Mouse (Mus musculus): ENCODE measurements around the gene Helt. TPM values are rescaled to one million over a fixed set of nuclear protein-coding genes. Genes with fewer than 3 reads are reported as not detected.

Gene Helt
- polyA plus RNA-seq, 1 experiment = 4.7 TPM

DNA sequence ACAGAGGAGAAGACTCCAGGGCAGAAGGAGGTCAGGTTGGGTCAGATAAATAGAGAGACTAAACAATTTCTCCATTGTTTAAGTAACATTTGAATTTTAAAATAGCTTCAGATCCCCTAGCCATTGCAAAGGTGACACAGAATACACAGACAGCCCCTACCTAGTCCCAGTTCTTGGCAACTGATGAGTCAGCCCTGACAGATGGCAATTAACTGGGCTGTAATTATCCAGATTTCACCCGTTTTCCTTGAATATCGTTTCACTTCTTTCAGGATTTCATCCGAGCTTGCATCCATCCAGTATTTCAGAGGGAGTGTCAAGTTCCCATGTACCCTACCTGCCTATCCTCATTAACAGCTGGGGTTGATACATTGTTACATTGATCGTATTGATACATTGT is 34.9 kb upstream of the Helt start:
- Histone ChIP-seq H3K4me1 (ENCODE audit: control insufficient read depth, insufficient read depth, low read length) (no peaks in the 10 kb centered on the region), H3K27ac (ENCODE audit: control insufficient read depth, insufficient read depth, low read depth, low read length) (no peak overlapping the region), H3K4me3 (ENCODE audit: control insufficient read depth, low read depth, low read length) (no peak overlapping the region), H3K27me3 (ENCODE audit: control insufficient read depth, insufficient read depth, low read length) (no peaks in the 10 kb centered on the region), H3K36me3 (ENCODE audit: control insufficient read depth, insufficient read depth, low read length) (no peaks in the 10 kb centered on the region)
- TF ChIP-seq POLR2A (IDR thresholded peaks at IDR 0.05; ENCODE audit: control insufficient read depth, low read depth, low read length) (no peak), CTCF (IDR thresholded peaks at IDR 0.05; ENCODE audit: control insufficient read depth, insufficient read depth, insufficient replicate concordance, low read depth, low read length) (no peak)

DNA sequence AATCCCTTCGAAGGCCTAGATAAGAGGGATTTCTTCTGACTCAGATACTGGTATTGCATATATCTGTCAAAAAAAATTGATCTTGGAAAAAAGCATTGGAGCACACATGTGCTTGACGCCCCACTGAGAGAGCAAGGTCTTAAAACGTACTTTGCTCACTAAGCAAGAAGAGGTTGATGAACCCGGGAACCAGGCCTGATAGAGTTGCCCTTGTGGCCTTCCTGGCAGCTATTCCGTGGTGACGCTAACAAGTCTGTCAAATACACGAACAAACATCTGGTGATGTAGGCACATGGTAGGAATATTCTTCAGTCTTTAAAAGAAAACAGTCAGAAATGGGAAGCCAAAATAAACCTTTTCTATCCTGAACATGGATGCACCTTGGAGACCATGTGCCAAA is 32.8 kb upstream of the Helt start:
- TF ChIP-seq POLR2A (IDR thresholded peaks at IDR 0.05; ENCODE audit: control insufficient read depth, low read depth, low read length) = no peak
- TF ChIP-seq CTCF (IDR thresholded peaks at IDR 0.05; ENCODE audit: control insufficient read depth, insufficient read depth, insufficient replicate concordance, low read depth, low read length) = no peak
- no peaks in the 10 kb centered on the region for H3K36me3 ChIP-seq (ENCODE audit: control insufficient read depth, insufficient read depth, low read length)
- H3K27ac ChIP-seq (ENCODE audit: control insufficient read depth, insufficient read depth, low read depth, low read length) = no peak overlapping the region
- H3K4me3 ChIP-seq (ENCODE audit: control insufficient read depth, low read depth, low read length) = no peak overlapping the region
- no peaks in the 10 kb centered on the region for H3K4me1 ChIP-seq (ENCODE audit: control insufficient read depth, insufficient read depth, low read length)
- no peaks in the 10 kb centered on the region for H3K27me3 ChIP-seq (ENCODE audit: control insufficient read depth, insufficient read depth, low read length)

DNA sequence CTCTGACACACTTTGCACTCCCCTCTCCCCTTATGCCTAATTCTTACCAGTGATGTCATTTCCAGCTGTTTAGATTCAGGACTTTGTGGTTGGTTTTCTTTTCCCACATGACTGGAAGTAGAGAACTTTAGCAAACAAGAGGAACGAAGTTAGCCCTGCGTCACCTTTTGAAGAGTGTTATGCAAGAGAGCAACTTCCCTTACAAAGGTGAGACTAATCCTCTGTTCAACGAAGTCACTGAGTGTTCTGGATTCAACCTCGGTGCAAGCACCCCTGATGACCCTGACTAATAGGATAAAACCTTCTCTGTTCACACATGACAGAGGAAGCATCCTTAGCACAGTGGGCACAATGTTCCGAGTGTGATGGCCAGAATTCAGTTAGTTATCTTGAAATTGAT is 32.2 kb upstream of the Helt start:
- Histone ChIP-seq H3K27me3 (ENCODE audit: control insufficient read depth, insufficient read depth, low read length) (no peaks in the 10 kb centered on the region), H3K36me3 (ENCODE audit: control insufficient read depth, insufficient read depth, low read length) (no peaks in the 10 kb centered on the region), H3K27ac (ENCODE audit: control insufficient read depth, insufficient read depth, low read depth, low read length) (no peak overlapping the region), H3K4me1 (ENCODE audit: control insufficient read depth, insufficient read depth, low read length) (no peaks in the 10 kb centered on the region), H3K4me3 (ENCODE audit: control insufficient read depth, low read depth, low read length) (no peak overlapping the region)
- no peak for TF ChIP-seq CTCF (IDR thresholded peaks at IDR 0.05; ENCODE audit: control insufficient read depth, insufficient read depth, insufficient replicate concordance, low read depth, low read length)
- no peak for TF ChIP-seq POLR2A (IDR thresholded peaks at IDR 0.05; ENCODE audit: control insufficient read depth, low read depth, low read length)

DNA sequence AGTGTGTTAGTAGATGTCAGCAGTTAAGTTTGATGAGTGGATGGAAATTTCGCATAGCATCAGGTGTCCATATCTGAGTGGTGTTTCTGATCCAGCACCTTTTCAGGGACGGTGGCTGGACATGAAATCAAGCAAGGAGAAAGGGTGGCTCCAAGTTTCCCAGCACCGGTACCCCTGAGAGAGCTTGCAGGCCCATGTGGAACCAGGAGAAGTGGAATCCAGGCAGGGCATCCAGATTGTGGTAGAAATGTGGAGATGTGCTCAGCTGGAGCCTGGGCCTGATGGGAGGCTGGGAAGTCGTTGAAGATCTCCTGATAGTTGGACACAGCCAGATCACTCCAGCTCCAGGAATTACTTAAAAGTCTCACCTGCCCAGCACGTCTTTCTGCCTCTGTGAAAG is 30.2 kb upstream of the Helt start:
- Histone ChIP-seq H3K27ac (ENCODE audit: control insufficient read depth, insufficient read depth, low read depth, low read length) (no peak overlapping the region), H3K27me3 (ENCODE audit: control insufficient read depth, insufficient read depth, low read length) (no peaks in the 10 kb centered on the region), H3K4me3 (ENCODE audit: control insufficient read depth, low read depth, low read length) (no peak overlapping the region), H3K4me1 (ENCODE audit: control insufficient read depth, insufficient read depth, low read length) (no peaks in the 10 kb centered on the region), H3K36me3 (ENCODE audit: control insufficient read depth, insufficient read depth, low read length) (no peaks in the 10 kb centered on the region)
- TF ChIP-seq CTCF (IDR thresholded peaks at IDR 0.05; ENCODE audit: control insufficient read depth, insufficient read depth, insufficient replicate concordance, low read depth, low read length) = no peak
- no peak for TF ChIP-seq POLR2A (IDR thresholded peaks at IDR 0.05; ENCODE audit: control insufficient read depth, low read depth, low read length)

DNA sequence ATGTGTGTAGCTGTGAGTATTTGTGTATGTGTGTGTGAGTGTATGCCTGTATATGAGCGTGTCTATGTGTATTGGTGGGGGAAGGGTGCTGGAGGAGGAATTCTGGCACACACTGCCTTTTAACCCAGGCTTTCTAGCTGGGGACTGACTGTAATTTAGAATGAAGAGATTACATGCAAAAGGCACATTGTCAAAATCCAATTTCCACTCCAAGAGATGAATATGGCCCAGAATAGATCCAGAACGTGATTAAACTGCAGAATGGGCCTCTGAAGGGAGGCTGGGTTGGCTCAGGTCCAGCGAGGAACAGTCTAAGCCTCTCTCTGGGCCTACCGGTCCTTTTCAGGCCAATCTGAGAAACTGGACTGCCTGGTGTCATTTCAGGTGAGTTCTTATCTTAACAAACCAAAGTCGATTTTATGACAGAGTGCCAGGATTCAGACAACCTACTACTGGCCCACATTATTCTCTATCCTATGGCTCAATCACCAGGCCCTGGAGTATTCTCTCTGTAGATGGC is 29.3 kb upstream of the Helt start:
- no peak overlapping the region for H3K27ac ChIP-seq (ENCODE audit: control insufficient read depth, insufficient read depth, low read depth, low read length)
- no peak overlapping the region for H3K4me3 ChIP-seq (ENCODE audit: control insufficient read depth, low read depth, low read length)
- no peak for TF ChIP-seq CTCF (IDR thresholded peaks at IDR 0.05; ENCODE audit: control insufficient read depth, insufficient read depth, insufficient replicate concordance, low read depth, low read length)
- no peak for TF ChIP-seq POLR2A (IDR thresholded peaks at IDR 0.05; ENCODE audit: control insufficient read depth, low read depth, low read length)
- no peaks in the 10 kb centered on the region for H3K27me3 ChIP-seq (ENCODE audit: control insufficient read depth, insufficient read depth, low read length)
- no peaks in the 10 kb centered on the region for H3K4me1 ChIP-seq (ENCODE audit: control insufficient read depth, insufficient read depth, low read length)
- no peaks in the 10 kb centered on the region for H3K36me3 ChIP-seq (ENCODE audit: control insufficient read depth, insufficient read depth, low read length)

DNA sequence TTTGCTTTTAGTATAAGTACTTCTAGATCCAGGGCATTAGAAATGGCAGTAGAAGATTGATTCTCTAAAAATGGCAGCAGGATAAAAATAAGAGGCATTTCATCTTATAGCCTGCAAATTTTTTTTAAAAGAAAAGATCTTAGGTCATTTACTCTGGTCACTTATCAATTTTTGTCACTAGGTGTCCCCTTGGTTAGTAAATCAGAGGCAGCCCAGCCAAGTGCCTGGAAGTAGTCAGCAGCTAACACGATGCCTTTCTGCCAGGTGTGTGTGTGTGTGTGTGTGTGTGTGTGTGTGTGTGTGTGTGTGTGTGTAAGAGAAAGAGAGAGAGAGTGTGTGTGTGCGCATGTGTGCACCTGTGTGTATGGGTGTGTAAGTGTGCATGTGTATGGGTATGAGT is 28.4 kb upstream of the Helt start:
- no peaks in the 10 kb centered on the region for H3K4me1 ChIP-seq (ENCODE audit: control insufficient read depth, insufficient read depth, low read length)
- H3K4me3 ChIP-seq (ENCODE audit: control insufficient read depth, low read depth, low read length) = no peak overlapping the region
- no peaks in the 10 kb centered on the region for H3K27me3 ChIP-seq (ENCODE audit: control insufficient read depth, insufficient read depth, low read length)
- H3K27ac ChIP-seq (ENCODE audit: control insufficient read depth, insufficient read depth, low read depth, low read length) = no peak overlapping the region
- no peak for TF ChIP-seq CTCF (IDR thresholded peaks at IDR 0.05; ENCODE audit: control insufficient read depth, insufficient read depth, insufficient replicate concordance, low read depth, low read length)
- no peak for TF ChIP-seq POLR2A (IDR thresholded peaks at IDR 0.05; ENCODE audit: control insufficient read depth, low read depth, low read length)
- H3K36me3 ChIP-seq (ENCODE audit: control insufficient read depth, insufficient read depth, low read length) = no peaks in the 10 kb centered on the region

DNA sequence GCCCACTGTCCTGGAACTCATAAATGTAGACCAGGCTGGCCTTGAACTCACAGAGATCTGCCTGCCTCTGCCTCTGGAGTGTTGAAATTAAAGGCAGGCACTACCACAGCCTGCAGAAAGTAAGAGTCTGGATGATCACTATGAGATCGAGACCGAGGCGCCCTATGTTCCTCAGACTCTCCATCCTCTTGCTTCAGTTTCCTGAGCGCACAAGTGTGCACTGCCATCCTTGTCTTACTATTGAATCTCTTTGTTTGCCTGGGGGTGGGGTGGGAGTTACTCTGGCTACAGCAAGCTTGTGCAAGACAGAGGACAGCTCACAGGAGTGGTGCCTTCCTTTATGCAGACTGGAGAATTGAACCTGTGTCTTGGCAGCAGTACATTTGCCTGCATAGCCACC is 27.9 kb upstream of the Helt start:
- Histone ChIP-seq H3K4me3 (ENCODE audit: control insufficient read depth, low read depth, low read length) (no peak overlapping the region), H3K27me3 (ENCODE audit: control insufficient read depth, insufficient read depth, low read length) (no peaks in the 10 kb centered on the region), H3K36me3 (ENCODE audit: control insufficient read depth, insufficient read depth, low read length) (no peaks in the 10 kb centered on the region), H3K27ac (ENCODE audit: control insufficient read depth, insufficient read depth, low read depth, low read length) (no peak overlapping the region), H3K4me1 (ENCODE audit: control insufficient read depth, insufficient read depth, low read length) (no peaks in the 10 kb centered on the region)
- no peak for TF ChIP-seq POLR2A (IDR thresholded peaks at IDR 0.05; ENCODE audit: control insufficient read depth, low read depth, low read length)
- no peak for TF ChIP-seq CTCF (IDR thresholded peaks at IDR 0.05; ENCODE audit: control insufficient read depth, insufficient read depth, insufficient replicate concordance, low read depth, low read length)

DNA sequence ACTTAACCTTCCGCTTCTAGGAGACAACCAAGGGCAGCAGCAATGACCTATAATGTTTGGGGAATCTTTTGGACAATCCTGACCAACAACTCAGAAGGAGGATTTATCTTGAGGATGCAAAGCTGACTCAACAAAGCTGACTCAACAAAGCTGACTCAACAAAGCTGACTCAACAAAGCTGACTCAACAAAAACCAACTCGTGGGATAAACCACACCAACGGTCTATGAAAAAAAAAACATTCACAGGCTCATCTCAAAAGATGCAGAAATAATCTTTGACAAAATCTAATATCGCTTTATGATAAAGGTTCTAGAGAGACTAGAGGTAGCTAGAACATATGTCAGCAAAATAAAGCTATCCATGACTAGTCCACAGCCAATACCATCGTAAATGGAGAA is 24.3 kb upstream of the Helt start:
- no peak overlapping the region for H3K4me3 ChIP-seq (ENCODE audit: control insufficient read depth, low read depth, low read length)
- H3K27ac ChIP-seq (ENCODE audit: control insufficient read depth, insufficient read depth, low read depth, low read length) = no peak overlapping the region
- no peak for TF ChIP-seq CTCF (IDR thresholded peaks at IDR 0.05; ENCODE audit: control insufficient read depth, insufficient read depth, insufficient replicate concordance, low read depth, low read length)
- TF ChIP-seq POLR2A (IDR thresholded peaks at IDR 0.05; ENCODE audit: control insufficient read depth, low read depth, low read length) = no peak
- no peaks in the 10 kb centered on the region for H3K27me3 ChIP-seq (ENCODE audit: control insufficient read depth, insufficient read depth, low read length)
- H3K36me3 ChIP-seq (ENCODE audit: control insufficient read depth, insufficient read depth, low read length) = no peaks in the 10 kb centered on the region
- no peaks in the 10 kb centered on the region for H3K4me1 ChIP-seq (ENCODE audit: control insufficient read depth, insufficient read depth, low read length)

Data from testis, adult 2 months (tissue).